Mouse (Mus musculus): ENCODE results near the gene Ptcd2. TPM values are rescaled to one million over a fixed set of nuclear protein-coding genes. Genes with fewer than 3 reads are reported as not detected.

Ptcd2 gene
- polyA plus RNA-seq, 1 experiment from 2014 or later = 54.1 TPM

DNA sequence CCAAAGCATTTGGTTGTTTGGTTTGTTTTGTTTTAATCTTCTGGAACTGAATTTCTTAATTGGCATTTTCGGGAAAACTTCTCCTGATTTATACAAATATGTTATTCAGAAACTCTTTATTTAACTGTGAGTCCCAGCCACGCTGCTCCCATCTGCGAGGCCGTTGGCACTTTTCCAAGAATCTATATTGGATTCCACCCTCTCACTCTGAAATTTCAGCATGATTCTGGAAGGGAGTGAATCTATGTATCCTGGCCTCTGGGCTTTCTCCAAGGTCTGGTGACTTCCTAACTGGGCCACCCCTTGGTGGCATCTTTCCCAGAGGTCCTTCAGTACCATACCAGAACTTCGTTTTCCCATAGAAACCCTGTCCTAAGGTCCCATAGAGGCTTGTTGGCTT, 40.7 kb downstream of the Ptcd2 start:
- no peak overlapping the region for H3K4me2 ChIP-seq
- no peaks in the 10 kb centered on the region for H3K4me1 ChIP-seq (ENCODE audit: control insufficient read depth, insufficient read depth, low read length)
- H3K9me3 ChIP-seq (ENCODE audit: control insufficient read depth, low read length) = no peaks in the 10 kb centered on the region
- no peaks in the 10 kb centered on the region for H3K36me3 ChIP-seq (ENCODE audit: control insufficient read depth, insufficient read depth, low read length)
- no peaks in the 10 kb centered on the region for H3K27me3 ChIP-seq (ENCODE audit: control insufficient read depth, insufficient read depth, low read length)
- DNase-seq (ENCODE audit: low spot score, missing footprints) (no peak), ATAC-seq (ENCODE audit: low FRiP score) (no peak)
- no peak overlapping the region for H3K9ac ChIP-seq (ENCODE audit: low read length)
- H3K4me3 ChIP-seq (ENCODE audit: low read depth, low read length) = no peak overlapping the region
- no peak overlapping the region for H3K27ac ChIP-seq (ENCODE audit: low read depth, low read length)
- WGBS = 88% methylated on average over 5 of the region's 5 CpGs

DNA sequence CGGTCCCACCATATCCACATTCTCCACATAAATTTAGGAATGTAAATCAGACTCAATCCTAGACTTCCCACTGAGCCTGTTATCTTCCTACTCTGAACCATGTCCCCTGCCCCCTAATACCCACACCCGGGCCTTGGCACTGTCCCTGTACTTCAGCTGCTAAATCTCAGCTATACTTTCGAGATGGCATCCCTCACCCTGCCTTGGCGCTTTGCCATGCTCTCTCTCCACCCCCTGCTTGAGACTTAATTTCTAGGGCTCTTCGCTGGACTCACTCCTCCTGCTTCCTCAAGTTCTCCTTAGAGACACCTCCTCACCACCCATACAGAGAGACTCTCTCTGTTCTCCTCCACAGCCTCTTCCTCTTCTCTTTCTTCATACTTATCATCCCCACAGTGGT, 44.6 kb downstream of the Ptcd2 start:
- ATAC-seq (ENCODE audit: low FRiP score) (no peak), DNase-seq (ENCODE audit: low spot score, missing footprints) (no peak)
- no peaks in the 10 kb centered on the region for H3K36me3 ChIP-seq (ENCODE audit: control insufficient read depth, insufficient read depth, low read length)
- no peak overlapping the region for H3K4me2 ChIP-seq
- no peak overlapping the region for H3K4me3 ChIP-seq (ENCODE audit: low read depth, low read length)
- H3K9ac ChIP-seq (ENCODE audit: low read length) = no peak overlapping the region
- H3K4me1 ChIP-seq (ENCODE audit: control insufficient read depth, insufficient read depth, low read length) = no peaks in the 10 kb centered on the region
- 90% methylated on average over 5 of the region's 5 CpGs for WGBS
- H3K27me3 ChIP-seq (ENCODE audit: control insufficient read depth, insufficient read depth, low read length) = no peaks in the 10 kb centered on the region
- no peak overlapping the region for H3K27ac ChIP-seq (ENCODE audit: low read depth, low read length)
- no peaks in the 10 kb centered on the region for H3K9me3 ChIP-seq (ENCODE audit: control insufficient read depth, low read length)

DNA sequence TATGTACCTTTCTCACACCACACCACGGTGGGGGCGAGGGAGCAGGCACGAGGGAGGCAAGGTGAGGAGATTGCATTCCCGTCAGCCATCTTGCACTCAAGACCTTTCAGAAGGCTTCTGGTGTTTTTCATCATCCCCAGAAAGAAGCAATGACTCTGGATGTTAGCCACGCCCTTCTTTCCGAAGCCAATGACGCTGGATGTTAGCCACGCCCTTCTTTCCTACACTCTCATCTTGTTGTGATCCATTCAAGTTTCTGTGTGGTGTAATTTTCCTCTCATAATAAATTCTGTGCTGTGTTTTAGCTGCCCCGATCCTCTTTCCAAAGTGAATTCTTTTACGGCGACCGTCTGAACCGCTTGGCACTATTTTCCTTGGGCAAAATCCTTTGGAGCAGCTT, 50.3 kb downstream of the Ptcd2 start:
- Histone ChIP-seq H3K4me3 (ENCODE audit: low read depth, low read length) (no peak overlapping the region), H3K27ac (ENCODE audit: low read depth, low read length) (no peak overlapping the region), H3K9me3 (ENCODE audit: control insufficient read depth, low read length) (no peaks in the 10 kb centered on the region), H3K4me1 (ENCODE audit: control insufficient read depth, insufficient read depth, low read length) (no peaks in the 10 kb centered on the region), H3K4me2 (no peak overlapping the region), H3K27me3 (ENCODE audit: control insufficient read depth, insufficient read depth, low read length) (no peaks in the 10 kb centered on the region), H3K9ac (ENCODE audit: low read length) (no peak overlapping the region), H3K36me3 (ENCODE audit: control insufficient read depth, insufficient read depth, low read length) (no peaks in the 10 kb centered on the region)
- no peak for ATAC-seq (ENCODE audit: low FRiP score)
- DNase-seq (ENCODE audit: low spot score, missing footprints) = no peak
- WGBS = 94% methylated on average over 13 of the region's 13 CpGs

DNA sequence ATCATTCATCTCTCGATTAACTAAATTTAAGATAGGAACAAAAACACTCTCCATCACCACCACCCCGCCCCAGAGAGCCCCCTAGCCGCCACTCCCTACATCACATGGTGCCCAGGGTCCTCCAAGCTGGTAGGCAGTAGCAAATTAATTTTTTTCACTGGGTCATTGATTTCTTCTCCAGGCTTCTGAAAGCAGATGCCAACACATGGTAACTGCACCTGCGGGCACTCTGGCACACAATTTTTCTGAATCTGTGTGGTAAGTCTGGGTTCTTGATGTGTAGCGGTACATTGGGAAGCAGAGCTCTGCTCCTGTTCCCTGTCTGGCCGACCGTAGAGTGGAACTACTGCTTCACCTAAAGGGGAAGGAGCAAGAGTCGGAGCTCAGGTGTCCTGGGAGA, 53.7 kb downstream of the Ptcd2 start:
- Histone ChIP-seq H3K9ac (ENCODE audit: low read length) (no peak overlapping the region), H3K9me3 (ENCODE audit: control insufficient read depth, low read length) (no peaks in the 10 kb centered on the region), H3K4me3 (ENCODE audit: low read depth, low read length) (no peak overlapping the region), H3K4me1 (ENCODE audit: control insufficient read depth, insufficient read depth, low read length) (no peaks in the 10 kb centered on the region), H3K27ac (ENCODE audit: low read depth, low read length) (no peak overlapping the region), H3K4me2 (no peak overlapping the region), H3K36me3 (ENCODE audit: control insufficient read depth, insufficient read depth, low read length) (no peaks in the 10 kb centered on the region), H3K27me3 (ENCODE audit: control insufficient read depth, insufficient read depth, low read length) (no peaks in the 10 kb centered on the region)
- ATAC-seq (ENCODE audit: low FRiP score) (no peak), DNase-seq (ENCODE audit: low spot score, missing footprints) (no peak)
- WGBS = 89% methylated on average over 8 of the region's 8 CpGs

DNA sequence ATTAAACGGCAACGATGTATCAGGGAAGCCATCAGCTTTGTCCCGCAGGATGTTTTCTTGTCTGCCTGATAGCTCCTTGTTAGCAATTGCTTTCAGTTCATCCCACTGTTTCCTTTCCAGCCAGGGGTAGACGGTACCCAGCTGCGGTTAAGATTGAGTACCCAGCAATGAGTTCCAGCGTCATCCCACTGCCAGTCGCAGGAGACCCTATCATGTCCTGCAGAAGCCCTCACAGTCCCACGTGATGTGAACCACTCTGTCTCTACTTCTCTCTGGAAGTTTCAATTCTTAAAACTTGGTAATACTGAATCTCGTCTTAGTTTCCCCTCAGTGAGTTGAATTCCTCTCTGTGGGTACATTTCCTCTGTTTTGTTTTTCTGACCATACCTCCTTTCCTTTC, 56.7 kb downstream of the Ptcd2 start:
- no peaks in the 10 kb centered on the region for H3K9me3 ChIP-seq (ENCODE audit: control insufficient read depth, low read length)
- H3K4me1 ChIP-seq (ENCODE audit: control insufficient read depth, insufficient read depth, low read length) = peaks cover 13% of the 10 kb centered on the region
- 90% methylated on average over 9 of the region's 9 CpGs for WGBS
- no peak overlapping the region for H3K4me2 ChIP-seq
- H3K36me3 ChIP-seq (ENCODE audit: control insufficient read depth, insufficient read depth, low read length) = no peaks in the 10 kb centered on the region
- ATAC-seq (ENCODE audit: low FRiP score) = no peak
- no peaks in the 10 kb centered on the region for H3K27me3 ChIP-seq (ENCODE audit: control insufficient read depth, insufficient read depth, low read length)
- no peak overlapping the region for H3K27ac ChIP-seq (ENCODE audit: low read depth, low read length)
- no peak overlapping the region for H3K9ac ChIP-seq (ENCODE audit: low read length)
- no peak for DNase-seq (ENCODE audit: low spot score, missing footprints)
- no peak overlapping the region for H3K4me3 ChIP-seq (ENCODE audit: low read depth, low read length)

DNA sequence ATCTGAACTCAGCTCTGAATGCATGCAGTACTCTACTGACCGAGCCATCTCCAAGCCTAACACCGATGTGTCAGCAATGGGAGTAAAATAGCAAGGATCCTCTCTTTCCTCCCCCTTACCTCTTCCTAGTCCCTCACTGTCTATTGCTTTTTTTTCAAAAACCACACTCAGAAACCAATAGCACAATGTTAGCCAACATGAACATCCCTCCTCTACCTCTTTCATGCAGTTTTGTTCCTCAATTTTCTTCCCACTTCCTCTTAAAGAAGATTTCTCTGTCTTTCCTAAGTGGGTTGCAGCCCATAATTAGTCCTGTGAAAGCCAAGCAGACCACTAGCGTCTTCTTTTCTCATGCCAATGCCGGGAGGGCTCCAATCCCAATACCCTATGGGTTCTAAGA, 57.3 kb downstream of the Ptcd2 start:
- no peaks in the 10 kb centered on the region for H3K27me3 ChIP-seq (ENCODE audit: control insufficient read depth, insufficient read depth, low read length)
- H3K36me3 ChIP-seq (ENCODE audit: control insufficient read depth, insufficient read depth, low read length) = no peaks in the 10 kb centered on the region
- H3K27ac ChIP-seq (ENCODE audit: low read depth, low read length) = no peak overlapping the region
- no peaks in the 10 kb centered on the region for H3K9me3 ChIP-seq (ENCODE audit: control insufficient read depth, low read length)
- 91% methylated on average over 4 of the region's 4 CpGs for WGBS
- ATAC-seq (ENCODE audit: low FRiP score) = no peak
- H3K4me2 ChIP-seq = no peak overlapping the region
- peak; percentile 12 for DNase-seq (ENCODE audit: low spot score, missing footprints)
- H3K4me1 ChIP-seq (ENCODE audit: control insufficient read depth, insufficient read depth, low read length) = peaks cover 13% of the 10 kb centered on the region
- no peak overlapping the region for H3K4me3 ChIP-seq (ENCODE audit: low read depth, low read length)
- no peak overlapping the region for H3K9ac ChIP-seq (ENCODE audit: low read length)

DNA sequence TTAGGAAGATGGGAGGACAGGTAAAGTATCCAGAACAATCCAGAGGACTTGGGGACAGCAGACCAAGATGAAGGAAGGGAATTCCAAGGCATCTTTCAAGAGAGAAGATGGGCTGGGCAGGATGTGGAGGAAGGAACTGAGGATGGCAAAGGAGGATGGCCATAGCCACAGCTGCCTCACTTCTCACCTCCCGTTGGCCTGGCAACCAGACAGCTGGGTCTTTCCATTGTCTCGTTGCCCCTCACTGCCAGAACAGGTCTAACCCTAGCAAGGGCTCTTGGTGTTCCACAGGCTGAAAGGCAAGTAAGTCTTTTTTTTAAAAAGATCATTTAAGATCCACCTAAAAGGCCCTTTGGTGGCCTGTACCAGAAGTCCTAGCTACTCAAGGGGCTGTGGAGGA, 59.3 kb downstream of the Ptcd2 start:
- DNase-seq (ENCODE audit: low spot score, missing footprints) (no peak), ATAC-seq (ENCODE audit: low FRiP score) (no peak)
- H3K4me2 ChIP-seq = no peak overlapping the region
- no peak overlapping the region; the same call in 1 of the 2 replicates for H3K27ac ChIP-seq (ENCODE audit: low read depth, low read length)
- H3K9ac ChIP-seq (ENCODE audit: low read length) = no peak overlapping the region
- H3K27me3 ChIP-seq (ENCODE audit: control insufficient read depth, insufficient read depth, low read length) = no peaks in the 10 kb centered on the region
- H3K36me3 ChIP-seq (ENCODE audit: control insufficient read depth, insufficient read depth, low read length) = no peaks in the 10 kb centered on the region
- H3K4me3 ChIP-seq (ENCODE audit: low read depth, low read length) = no peak overlapping the region
- no peaks in the 10 kb centered on the region for H3K9me3 ChIP-seq (ENCODE audit: control insufficient read depth, low read length)
- 56% methylated on average over 2 of the region's 2 CpGs for WGBS
- H3K4me1 ChIP-seq (ENCODE audit: control insufficient read depth, insufficient read depth, low read length) = peaks cover 13% of the 10 kb centered on the region

DNA sequence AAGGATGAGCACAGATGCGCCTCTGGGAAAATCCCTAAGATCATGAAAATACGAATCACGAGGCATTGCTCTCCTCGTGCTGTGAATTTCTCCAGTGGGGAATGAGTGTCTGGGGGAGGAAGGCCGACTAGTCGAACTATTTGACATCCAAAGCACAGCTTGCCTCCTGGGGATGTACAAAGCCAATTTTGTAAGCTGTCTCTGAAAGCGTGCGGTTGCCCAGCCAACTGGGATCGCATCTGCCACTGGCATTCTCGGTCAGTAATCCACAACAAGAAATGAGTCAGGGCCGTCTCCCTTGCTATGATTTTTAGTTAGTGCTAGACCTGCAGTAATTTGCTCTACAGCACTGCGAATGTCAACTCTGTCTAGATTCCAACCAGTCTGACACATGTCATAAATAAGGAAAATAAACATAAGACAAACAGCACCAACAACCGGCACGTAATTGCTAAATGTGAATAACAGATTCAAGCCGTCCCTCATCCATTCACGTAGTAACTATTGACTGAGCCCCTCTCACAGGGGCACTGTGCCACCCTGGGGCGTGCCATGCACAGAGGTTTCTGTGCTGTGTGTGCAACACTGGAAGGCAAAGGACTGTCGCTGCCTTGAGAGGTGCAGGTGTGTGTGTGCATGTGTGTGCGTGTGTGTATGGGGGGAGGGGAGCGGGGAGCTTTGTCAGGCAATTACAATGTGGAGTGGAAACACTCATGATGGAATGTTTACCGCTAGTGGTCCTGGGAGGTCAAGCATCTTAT, 59.9 kb downstream of the Ptcd2 start:
- Histone ChIP-seq H3K4me3 (ENCODE audit: low read depth, low read length) (no peak overlapping the region), H3K9me3 (ENCODE audit: control insufficient read depth, low read length) (no peaks in the 10 kb centered on the region), H3K9ac (ENCODE audit: low read length) (no peak overlapping the region), H3K27me3 (ENCODE audit: control insufficient read depth, insufficient read depth, low read length) (no peaks in the 10 kb centered on the region), H3K4me2 (no peak overlapping the region), H3K4me1 (ENCODE audit: control insufficient read depth, insufficient read depth, low read length) (peaks cover 13% of the 10 kb centered on the region), H3K27ac (ENCODE audit: low read depth, low read length) (peak overlapping the region; percentile 53), H3K36me3 (ENCODE audit: control insufficient read depth, insufficient read depth, low read length) (no peaks in the 10 kb centered on the region)
- DNase-seq (ENCODE audit: low spot score, missing footprints) (peak; percentile 88), ATAC-seq (ENCODE audit: low FRiP score) (peak; percentile 75)
- 66% methylated on average over 21 of the region's 21 CpGs for WGBS

DNA sequence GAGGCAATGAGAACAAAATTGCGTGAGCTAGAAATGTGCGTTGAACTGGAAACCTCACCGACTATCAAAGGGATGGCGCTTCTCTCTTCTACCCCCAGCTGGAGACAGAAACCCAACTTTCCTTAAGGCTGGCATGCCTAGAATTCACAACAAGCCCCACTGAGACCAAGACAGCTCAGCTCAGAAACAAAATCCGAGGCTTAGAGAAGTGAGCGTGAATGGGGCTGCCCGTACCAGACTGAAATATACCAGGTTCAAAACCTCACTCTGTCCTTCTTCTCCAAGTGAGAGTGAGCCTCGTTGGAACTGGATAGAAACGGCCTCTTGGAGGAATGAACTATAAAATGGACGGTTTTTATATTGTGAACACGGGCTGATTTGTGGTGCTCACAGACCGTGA, 60.6 kb downstream of the Ptcd2 start:
- H3K9me3 ChIP-seq (ENCODE audit: control insufficient read depth, low read length) = no peaks in the 10 kb centered on the region
- H3K27me3 ChIP-seq (ENCODE audit: control insufficient read depth, insufficient read depth, low read length) = no peaks in the 10 kb centered on the region
- peak; percentile 83 for DNase-seq (ENCODE audit: low spot score, missing footprints)
- no peak overlapping the region for H3K4me3 ChIP-seq (ENCODE audit: low read depth, low read length)
- peaks cover 13% of the 10 kb centered on the region for H3K4me1 ChIP-seq (ENCODE audit: control insufficient read depth, insufficient read depth, low read length)
- H3K36me3 ChIP-seq (ENCODE audit: control insufficient read depth, insufficient read depth, low read length) = no peaks in the 10 kb centered on the region
- peak overlapping the region; percentile 35; the same call in 1 of the 2 replicates for H3K27ac ChIP-seq (ENCODE audit: low read depth, low read length)
- no peak overlapping the region for H3K4me2 ChIP-seq
- H3K9ac ChIP-seq (ENCODE audit: low read length) = no peak overlapping the region
- WGBS = 73% methylated on average over 12 of the region's 12 CpGs
- 0 out of 2 replicates have a peak, but pooled peaks have one; percentile 33 for ATAC-seq (ENCODE audit: low FRiP score)

Measured in midbrain, embryonic 11.5 days (tissue).